Mouse (Mus musculus) heart, embryonic 15.5 days (tissue): ENCODE results near the gene Corin. TPM values are rescaled to one million over a fixed set of nuclear protein-coding genes. Genes with fewer than 3 reads are reported as not detected.

ENCODE experiments used
- ATAC-seq: fragments of 200-750 bp; cut with Nextera tagmentation; replicated peaks from 2 replicates; pipeline ENCODE4 v1.8.0; 2017; ENCODE audit warnings: low read depth, moderate TSS enrichment; ENCODE audit not compliant: insufficient number of reproducible peaks, insufficient read depth, low FRiP score
- H3K27ac ChIP-seq: fragments of 300-500 bp; sonication (generic); 2 replicates; pipeline ENCODE4 v1.5.1; 2015; ENCODE audit warnings: mild to moderate bottlenecking, inconsistent platforms
- H3K27me3 ChIP-seq: fragments of 300-500 bp; sonication (generic); 2 replicates; pipeline ENCODE4 v1.6.1; 2015; ENCODE audit warnings: inconsistent platforms
- H3K36me3 ChIP-seq: fragments of 300-500 bp; sonication (generic); 2 replicates; pipeline ENCODE4 v1.6.1; 2015; ENCODE audit warnings: mild to moderate bottlenecking, inconsistent platforms
- H3K4me1 ChIP-seq: fragments of 300-500 bp; sonication (generic); replicated peaks from 2 replicates; pipeline ENCODE4 v1.6.1; 2015; ENCODE audit warnings: inconsistent platforms
- H3K4me2 ChIP-seq: fragments of 300-500 bp; sonication (generic); 2 replicates; pipeline ENCODE4 v1.6.1; 2015; ENCODE audit warnings: inconsistent platforms, mild to moderate bottlenecking, moderate library complexity
- H3K4me3 ChIP-seq: fragments of 300-500 bp; sonication (generic); 2 replicates; pipeline ENCODE4 v1.5.1; 2015; ENCODE audit warnings: mild to moderate bottlenecking, inconsistent platforms
- H3K9ac ChIP-seq: fragments of 300-500 bp; sonication (generic); 2 replicates; pipeline ENCODE4 v1.6.1; 2015; ENCODE audit warnings: mild to moderate bottlenecking, inconsistent platforms
- H3K9me3 ChIP-seq: fragments of 300-500 bp; sonication (generic); replicated peaks from 2 replicates; pipeline ENCODE4 v1.6.1; 2016; ENCODE audit warnings: inconsistent platforms
- WGBS: fragments of 180-500 bp; shearing (Covaris S2); methylation state at CpG from one replicate; pipeline ENCODE4 v1.1.7; 2015; ENCODE audit warnings: mixed read lengths; 5-methylcytosine and 5-hydroxymethylcytosine counted together
- polyA plus RNA-seq: library from polyadenylated mRNA; unstranded; fragments of >200 nt; fragmentation: Nextera tagmentation; extraction: Ambion mirVana; gene quantifications from 2 replicates; pipeline ENCODE4 v1.2.1, GENCODE M21; 2015

Gene Corin
- polyA plus RNA-seq, 1 experiment from 2014 or later = 38.6 TPM

- Histone ChIP-seq H3K9me3 (no peaks in the 10 kb centered on the region), H3K4me3 (no peak overlapping the region), H3K36me3 (no peaks in the 10 kb centered on the region), H3K27me3 (no peaks in the 10 kb centered on the region), H3K4me2 (no peak overlapping the region), H3K27ac (peak overlapping the region; percentile 25), H3K4me1 (peaks cover 13% of the 10 kb centered on the region), H3K9ac (no peak overlapping the region)
- 56% methylated on average over 4 of the region's 4 CpGs for WGBS
- no peak for ATAC-seq
Measured at GRCm38 (mm10) chr5:72443007-72443406, 61.3 kb downstream of the Corin start.

GRCm38 (mm10) chr5:72441181-72441580, 63.1 kb downstream of the Corin start:
- H3K27me3 ChIP-seq = no peaks in the 10 kb centered on the region
- WGBS = 52% methylated on average over 10 of the region's 10 CpGs
- no peak overlapping the region for H3K4me2 ChIP-seq
- no peak overlapping the region for H3K27ac ChIP-seq
- peaks cover 13% of the 10 kb centered on the region for H3K4me1 ChIP-seq
- no peaks in the 10 kb centered on the region for H3K9me3 ChIP-seq
- no peak overlapping the region for H3K9ac ChIP-seq
- H3K36me3 ChIP-seq = no peaks in the 10 kb centered on the region
- ATAC-seq = no peak
- H3K4me3 ChIP-seq = no peak overlapping the region

DNA sequence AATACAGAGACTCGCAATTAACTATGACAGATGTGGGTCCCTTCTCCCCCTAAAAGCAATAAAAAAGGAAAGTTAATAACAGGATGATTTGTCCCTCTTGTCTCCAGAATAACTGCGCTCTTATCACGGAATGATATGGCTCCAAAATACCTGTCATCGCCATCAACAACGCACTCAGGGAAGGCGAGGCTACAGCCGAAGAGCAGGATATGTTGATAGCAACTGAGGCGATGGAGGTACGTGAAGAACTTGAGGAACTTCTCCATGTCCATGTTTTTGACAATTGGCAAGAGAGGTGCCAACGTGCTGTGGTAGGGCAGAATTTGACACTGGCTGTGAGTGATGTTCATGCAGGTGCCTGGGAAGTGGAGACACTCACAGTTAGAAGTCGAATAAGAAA, 69.2 kb downstream of the Corin start:
- Histone ChIP-seq H3K9me3 (no peaks in the 10 kb centered on the region), H3K4me3 (no peak overlapping the region), H3K9ac (no peak overlapping the region), H3K36me3 (no peaks in the 10 kb centered on the region), H3K4me1 (peaks cover 5% of the 10 kb centered on the region), H3K27ac (peak overlapping the region; percentile 60), H3K27me3 (no peaks in the 10 kb centered on the region), H3K4me2 (no peak overlapping the region)
- ATAC-seq = peak; percentile 74; the same call in 1 of the 2 replicates
- 38% methylated on average over 11 of the region's 11 CpGs for WGBS

DNA sequence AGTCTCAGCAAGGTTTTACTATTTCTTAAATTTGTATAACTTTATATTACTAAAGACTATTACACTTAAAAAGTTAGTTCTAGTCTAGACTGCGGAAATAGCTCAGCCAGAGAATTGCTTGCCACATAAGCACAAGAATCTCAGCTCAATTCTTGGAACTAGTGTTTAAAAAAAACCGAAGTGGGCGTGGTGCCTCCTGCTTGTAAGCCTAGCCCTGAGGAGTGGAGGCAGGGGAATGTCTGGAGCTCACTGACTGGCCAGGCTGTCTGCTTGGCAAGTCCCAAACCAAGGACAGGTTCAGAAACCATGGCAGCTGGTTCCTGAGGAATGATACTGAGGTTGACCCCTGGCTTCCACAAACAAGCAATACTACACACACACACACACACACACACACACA, 72.4 kb downstream of the Corin start:
- H3K9me3 ChIP-seq = no peaks in the 10 kb centered on the region
- ATAC-seq = no peak
- no peak overlapping the region for H3K4me3 ChIP-seq
- H3K9ac ChIP-seq = no peak overlapping the region
- no peaks in the 10 kb centered on the region for H3K36me3 ChIP-seq
- peaks cover 5% of the 10 kb centered on the region for H3K4me1 ChIP-seq
- H3K27ac ChIP-seq = no peak overlapping the region
- H3K27me3 ChIP-seq = no peaks in the 10 kb centered on the region
- no peak overlapping the region for H3K4me2 ChIP-seq
- WGBS = 57% methylated on average over 3 of the region's 3 CpGs

DNA sequence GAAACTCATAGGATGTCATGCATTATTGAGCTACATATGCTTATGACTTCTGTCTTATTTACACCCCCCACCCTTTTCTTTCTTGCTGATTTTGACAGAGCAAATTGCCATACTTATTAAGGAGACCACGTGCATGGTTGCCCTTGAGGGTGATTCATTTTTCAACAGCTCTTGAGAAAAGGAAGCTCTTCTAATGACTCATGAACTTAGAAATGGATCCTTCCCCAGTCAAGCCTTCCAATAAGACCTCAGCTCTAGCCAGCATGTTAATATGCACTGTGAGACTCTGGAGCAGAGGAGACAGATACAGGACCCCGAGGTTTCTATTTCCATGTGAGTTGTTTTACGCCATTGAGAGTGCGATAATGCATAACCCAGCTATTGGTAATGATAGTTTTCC, 76.7 kb downstream of the Corin start:
- Histone ChIP-seq H3K36me3 (no peaks in the 10 kb centered on the region), H3K9ac (no peak overlapping the region), H3K4me2 (no peak overlapping the region), H3K9me3 (no peaks in the 10 kb centered on the region), H3K4me3 (no peak overlapping the region), H3K27me3 (no peaks in the 10 kb centered on the region), H3K4me1 (peaks cover 14% of the 10 kb centered on the region), H3K27ac (no peak overlapping the region)
- no peak for ATAC-seq
- 81% methylated on average over 4 of the region's 4 CpGs for WGBS

DNA sequence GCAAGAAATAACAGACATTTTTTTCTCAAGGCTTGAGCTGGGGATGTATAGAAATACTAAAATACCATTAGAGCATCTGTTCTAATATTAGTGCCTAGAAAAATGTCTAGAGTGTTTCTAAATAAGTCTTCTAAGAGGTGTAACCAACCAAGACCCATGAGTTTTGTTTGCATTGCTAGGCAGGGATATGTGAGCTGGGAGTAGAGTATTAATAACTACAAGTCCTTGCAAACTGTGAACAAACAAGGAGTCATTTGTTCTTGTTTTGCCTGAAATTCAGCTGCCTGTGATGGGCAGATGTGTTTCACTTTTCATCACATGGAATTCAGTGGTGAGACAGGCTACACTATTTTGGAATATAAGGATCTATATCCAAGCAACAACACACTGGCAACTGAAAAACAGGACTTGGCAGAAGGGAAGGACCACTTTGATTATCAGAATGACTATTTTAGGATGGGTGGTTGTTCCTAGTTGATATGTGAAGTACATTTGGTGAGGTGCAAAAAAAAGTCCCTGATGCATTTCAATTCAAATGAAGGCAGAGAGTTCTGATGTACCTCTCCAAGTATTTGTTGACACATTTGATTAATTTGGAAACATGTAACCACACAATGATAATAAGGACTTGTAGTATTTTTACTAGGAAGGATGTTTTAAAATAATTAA, 78.8 kb downstream of the Corin start:
- ATAC-seq = 0 out of 2 replicates have a peak, but pooled peaks have one; percentile 18
- Histone ChIP-seq H3K4me3 (no peak overlapping the region), H3K4me1 (peaks cover 8% of the 10 kb centered on the region), H3K4me2 (0 out of 2 replicates have a peak overlapping the region, but pooled peaks have one; percentile 21), H3K27ac (peak overlapping the region; percentile 65), H3K27me3 (no peaks in the 10 kb centered on the region), H3K36me3 (no peaks in the 10 kb centered on the region), H3K9me3 (no peaks in the 10 kb centered on the region), H3K9ac (no peak overlapping the region)

DNA sequence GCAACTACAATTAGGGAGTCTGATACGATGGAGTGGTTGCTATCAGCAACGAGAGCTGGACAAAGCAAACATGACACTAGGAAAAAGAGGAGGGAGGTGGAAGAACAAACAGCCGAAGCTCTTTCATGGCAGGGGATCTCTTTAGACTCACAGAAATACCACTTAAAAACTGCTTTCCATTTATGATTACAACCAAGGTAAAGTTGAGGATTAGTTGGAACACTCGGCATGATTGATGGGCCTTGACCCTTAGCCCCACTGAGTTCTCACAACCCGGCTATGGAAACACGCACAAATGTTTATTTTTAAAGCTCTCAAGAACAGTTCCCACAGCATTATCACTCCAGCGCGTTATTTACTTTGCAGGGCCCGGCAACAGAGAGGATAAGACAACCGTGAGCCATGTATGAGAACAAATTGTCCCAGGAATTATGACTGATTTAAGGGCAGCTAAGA, 92.4 kb downstream of the Corin start:
- no peaks in the 10 kb centered on the region for H3K9me3 ChIP-seq
- no peaks in the 10 kb centered on the region for H3K4me1 ChIP-seq
- H3K4me2 ChIP-seq = 0 out of 2 replicates have a peak overlapping the region, but pooled peaks have one; percentile 1
- H3K9ac ChIP-seq = no peak overlapping the region
- no peaks in the 10 kb centered on the region for H3K27me3 ChIP-seq
- peak overlapping the region; percentile 75 for H3K27ac ChIP-seq
- no peak overlapping the region for H3K4me3 ChIP-seq
- H3K36me3 ChIP-seq = 0 out of 2 replicates have a peak, but pooled peaks cover 4% of the 10 kb centered on the region
- 8% methylated on average over 10 of the region's 10 CpGs for WGBS
- ATAC-seq = peak; percentile 65

- no peak for ATAC-seq
- peak overlapping the region; percentile 75 for H3K27ac ChIP-seq
- H3K9me3 ChIP-seq = no peaks in the 10 kb centered on the region
- H3K4me3 ChIP-seq = no peak overlapping the region
- no peak overlapping the region for H3K4me2 ChIP-seq
- H3K27me3 ChIP-seq = no peaks in the 10 kb centered on the region
- 0 out of 2 replicates have a peak, but pooled peaks cover 4% of the 10 kb centered on the region for H3K36me3 ChIP-seq
- H3K4me1 ChIP-seq = no peaks in the 10 kb centered on the region
- 87% methylated on average over 3 of the region's 3 CpGs for WGBS
- H3K9ac ChIP-seq = no peak overlapping the region
Measured at GRCm38 (mm10) chr5:72410841-72411240, 93.4 kb downstream of the Corin start.

DNA sequence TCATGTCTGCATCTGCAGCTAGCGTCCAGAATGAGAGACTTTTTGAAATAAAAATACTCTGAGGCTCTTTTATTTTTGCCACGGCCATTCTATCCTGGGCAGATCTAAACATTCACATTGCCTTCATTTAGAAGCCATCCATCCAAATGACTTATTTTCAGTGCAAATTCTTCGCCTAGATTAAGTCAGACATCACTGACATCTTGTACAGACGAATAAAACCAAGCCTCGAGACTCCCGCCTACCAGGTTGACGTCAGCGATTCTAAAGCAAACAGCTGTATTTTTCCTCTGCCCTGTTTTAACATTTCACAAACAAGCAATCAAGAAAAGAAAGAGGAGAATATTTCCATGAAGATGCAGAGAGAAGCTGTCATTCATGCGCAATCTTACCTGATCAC, 100.9 kb downstream of the Corin start:
- H3K9ac ChIP-seq = no peak overlapping the region
- peaks cover 5% of the 10 kb centered on the region; the same call in 1 of the 2 replicates for H3K4me1 ChIP-seq
- no peak overlapping the region for H3K4me2 ChIP-seq
- no peaks in the 10 kb centered on the region for H3K27me3 ChIP-seq
- no peaks in the 10 kb centered on the region for H3K9me3 ChIP-seq
- no peak overlapping the region for H3K27ac ChIP-seq
- 79% methylated on average over 9 of the region's 9 CpGs for WGBS
- no peak for ATAC-seq
- H3K4me3 ChIP-seq = no peak overlapping the region
- 0 out of 2 replicates have a peak, but pooled peaks cover 4% of the 10 kb centered on the region for H3K36me3 ChIP-seq

- no peak overlapping the region for H3K9ac ChIP-seq
- H3K36me3 ChIP-seq = no peaks in the 10 kb centered on the region
- H3K27ac ChIP-seq = no peak overlapping the region
- H3K9me3 ChIP-seq = no peaks in the 10 kb centered on the region
- H3K4me3 ChIP-seq = no peak overlapping the region
- no peak for ATAC-seq
- no peaks in the 10 kb centered on the region for H3K27me3 ChIP-seq
- no peak overlapping the region for H3K4me2 ChIP-seq
- H3K4me1 ChIP-seq = peaks cover 5% of the 10 kb centered on the region; the same call in 1 of the 2 replicates
- WGBS = 84% methylated on average over 5 of the region's 5 CpGs
Measured at GRCm38 (mm10) chr5:72402913-72403312, 101.4 kb downstream of the Corin start.

GRCm38 (mm10) chr5:72401778-72402177, 102.5 kb downstream of the Corin start:
- H3K36me3 ChIP-seq = no peaks in the 10 kb centered on the region
- no peak overlapping the region for H3K9ac ChIP-seq
- no peak overlapping the region for H3K4me2 ChIP-seq
- H3K9me3 ChIP-seq = no peaks in the 10 kb centered on the region
- no peaks in the 10 kb centered on the region for H3K27me3 ChIP-seq
- H3K27ac ChIP-seq = no peak overlapping the region
- H3K4me3 ChIP-seq = no peak overlapping the region
- 86% methylated on average over 10 of the region's 10 CpGs for WGBS
- ATAC-seq = 0 out of 2 replicates have a peak, but pooled peaks have one; percentile 22
- H3K4me1 ChIP-seq = peaks cover 8% of the 10 kb centered on the region; the same call in 1 of the 2 replicates

DNA sequence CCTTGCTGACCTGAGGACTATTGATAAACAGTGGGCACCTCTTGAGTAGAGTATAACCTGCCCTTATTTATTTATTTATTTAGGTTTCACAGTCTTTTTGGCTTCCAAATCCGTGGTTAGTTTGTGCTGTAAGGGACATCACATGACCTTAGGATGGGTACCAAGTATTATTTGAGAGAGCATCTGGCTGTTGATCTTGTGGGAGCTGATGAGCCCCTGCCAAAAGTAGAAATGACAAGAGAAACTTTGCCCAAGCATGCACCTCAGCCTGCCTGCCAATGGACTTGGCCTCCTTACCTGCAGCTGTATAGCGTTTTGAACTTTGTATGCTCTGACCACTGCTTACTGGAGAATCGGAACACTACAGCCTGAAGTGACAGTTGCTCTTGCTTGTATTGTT, 103.0 kb downstream of the Corin start:
- no peak overlapping the region for H3K4me3 ChIP-seq
- H3K27me3 ChIP-seq = no peaks in the 10 kb centered on the region
- no peaks in the 10 kb centered on the region for H3K9me3 ChIP-seq
- H3K4me1 ChIP-seq = peaks cover 13% of the 10 kb centered on the region; the same call in 1 of the 2 replicates
- no peak for ATAC-seq
- H3K9ac ChIP-seq = no peak overlapping the region
- 88% methylated on average over 3 of the region's 3 CpGs for WGBS
- no peaks in the 10 kb centered on the region for H3K36me3 ChIP-seq
- no peak overlapping the region for H3K27ac ChIP-seq
- H3K4me2 ChIP-seq = no peak overlapping the region
